Mouse (Mus musculus): ENCODE measurements at regions not wholly inside any gene's neighbourhood (a gene's known extent, or its start where the extent isn't known, plus 50 kb on each side); places are given as distances from the start of the nearest gene placed in this dataset.
A peak's percentile ranks its signal among the peaks of the same experiment; 100 is the strongest.
"Not testable (repeated sequence)": the region's sequence is repeated elsewhere in the genome, so short reads cannot be mapped to it uniquely, and the experiment has no call there.

GRCm38 (mm10) chrX:165667020-165667419 lies 339.8 kb upstream of the Glra2 start:
- DNase-seq (ENCODE audit: low spot score in 2 of 2): peak in 1 of 2 experiments; percentile 5
- intact Hi-C loops (cut with DNase I): not testable (repeated sequence)

GRCm38 (mm10) chrX:165631227-165631626 lies 304.0 kb upstream of the Glra2 start:
- no peak for DNase-seq (ENCODE audit: low spot score in 2 of 2)
- intact Hi-C loops (cut with DNase I): no loop called here

- intact Hi-C loops (cut with DNase I): no loop called here
- DNase-seq (ENCODE audit: low spot score in 2 of 2): no peak
Observed at GRCm38 (mm10) chrX:165616078-165616477, 288.9 kb upstream of the Glra2 start.

- intact Hi-C loops (cut with DNase I); DNase-seq (ENCODE audit: low spot score in 2 of 2): not testable (repeated sequence)
Observed at GRCm38 (mm10) chrX:165600782-165601181, 273.6 kb upstream of the Glra2 start.
